In genomic region chr3:59401856-59402255, GRCm38 (mm10) we compare ENCODE assay signal across 9 mouse cellular contexts. TPM values are rescaled to one million over a fixed set of nuclear protein-coding genes. Genes with fewer than 3 reads are reported as not detected.
A peak's percentile ranks its signal among the peaks of the same experiment; 100 is the strongest.
DNase-seq lines count a peak whose midpoint lies in the region; ATAC-seq and TF ChIP-seq lines count a peak whose summit lies in the region.
"Had no signal": no experiment of that assay in that cellular context is flagged by ENCODE, and none has a peak within 500 bp of the region (broad histone marks: within the 10 kb centered on the region; RNA-seq: fewer than 3 reads in every experiment).

No protein-coding gene starts in this region.

- peak; percentile 13 for DNase-seq in limb, embryonic 14.5 days (ENCODE audit: low spot score)
- DNase-seq in limb, embryonic 10.5 days (ENCODE audit: low spot score), result no peak
- DNase-seq in cerebellum, adult 9-10 months, result peak; percentile 72
- peak; percentile 71 for DNase-seq in heart, postnatal 25 days (ENCODE audit: low spot score)
- DNase-seq in lung, postnatal 10 days, result peak; percentile 80
- no peak for DNase-seq in left cerebral cortex, adult 11 months (ENCODE audit: low spot score)
- no peak for DNase-seq in layer of hippocampus, adult 2 months (ENCODE audit: low spot score in 2 of 2)
- DNase-seq in frontal cortex, postnatal 10 days (ENCODE audit: low spot score in 2 of 2), result no peak

- no peak for TF ChIP-seq POLR2A in limb, embryonic 14.5 days (IDR thresholded peaks at IDR 0.05; ENCODE audit: borderline replicate concordance, extremely low read depth, insufficient read depth, insufficient read length)

- H3K4me3 ChIP-seq in limb, embryonic 14.5 days (replicated peaks; ENCODE audit: low read length), result no peak overlapping the region
- no peak overlapping the region for H3K4me3 ChIP-seq in limb, embryonic 10.5 days
- H3K4me3 ChIP-seq in layer of hippocampus, adult 2 months, result no peak overlapping the region

- TF ChIP-seq CTCF in layer of hippocampus, adult 2 months (conservative IDR thresholded peaks at IDR 0.05), result no peak

- no peaks in the 10 kb centered on the region for H3K36me3 ChIP-seq in limb, embryonic 14.5 days (ENCODE audit: control insufficient read depth, insufficient read depth, low read length)
- H3K36me3 ChIP-seq in limb, embryonic 10.5 days, result no peaks in the 10 kb centered on the region

- WGBS in limb, embryonic 14.5 days, result 67% methylated on average over 5 of the region's 5 CpGs
- WGBS in limb, embryonic 10.5 days, result 75% methylated on average over 5 of the region's 5 CpGs

- no peak overlapping the region for H3K27ac ChIP-seq in limb, embryonic 14.5 days (replicated peaks; ENCODE audit: low read depth, low read length)
- no peak overlapping the region for H3K27ac ChIP-seq in limb, embryonic 10.5 days
- no peak overlapping the region for H3K27ac ChIP-seq in layer of hippocampus, adult 2 months

- no peak for ATAC-seq in limb, embryonic 14.5 days (ENCODE audit: low FRiP score, low read depth)

- H3K4me2 ChIP-seq in limb, embryonic 14.5 days (replicated peaks; ENCODE audit: low read depth, low read length, severe bottlenecking), result no peak overlapping the region

- H3K4me1 ChIP-seq in limb, embryonic 14.5 days (ENCODE audit: control insufficient read depth, insufficient read depth, low read length), result no peaks in the 10 kb centered on the region
- no peaks in the 10 kb centered on the region for H3K4me1 ChIP-seq in limb, embryonic 10.5 days

- no peaks in the 10 kb centered on the region for H3K9me3 ChIP-seq in limb, embryonic 14.5 days (ENCODE audit: control insufficient read depth, low read length)
- no peaks in the 10 kb centered on the region for H3K9me3 ChIP-seq in limb, embryonic 10.5 days (replicated peaks)

- no peaks in the 10 kb centered on the region for H3K27me3 ChIP-seq in limb, embryonic 14.5 days (ENCODE audit: control insufficient read depth, insufficient read depth, low read length)
- H3K27me3 ChIP-seq in limb, embryonic 10.5 days (ENCODE audit: low read depth, poor library complexity, severe bottlenecking), result no peaks in the 10 kb centered on the region

- intact Hi-C loops in heart, postnatal 25 days (cut with DNase I), result no loop called here

- H3K9ac ChIP-seq in limb, embryonic 14.5 days (ENCODE audit: low read depth, low read length, severe bottlenecking), result no peak overlapping the region

RNA-seq across cellular contexts. Expression of gene Igsf10, which starts 57.7 kb away (rescaled TPM):
- polyA plus RNA-seq in limb, embryonic 14.5 days (2012; rRNA removed), result 18.5 and 20.5 TPM in 2 replicates
- 19.1 and 21.2 TPM in 2 replicates for polyA plus RNA-seq in limb, embryonic 14.5 days (2014; fragmentation: Nextera tagmentation; extraction: Ambion mirVana)
- 2.9 and 4.2 TPM in 2 replicates for polyA plus RNA-seq in limb, embryonic 10.5 days (2016; fragmentation: Nextera tagmentation; extraction: Ambion mirVana)
- 1 to 10 TPM; 2.8 to 4.2 TPM for total RNA-seq in heart, postnatal 25 days (2021)
- total RNA-seq in layer of hippocampus, adult 2 months (2021), result 1 to 10 TPM; 1.7 to 2.1 TPM
- total RNA-seq: MEL had no signal

Comparison
In these comparisons a context has a peak if more than half of its experiments do, and no peak if none do; other contexts are left out.
1. DNase-seq: peak in limb, embryonic 14.5 days (single experiment), cerebellum, adult 9-10 months (single experiment), heart, postnatal 25 days (single experiment) and lung, postnatal 10 days (single experiment); none in limb, embryonic 10.5 days (single experiment), left cerebral cortex, adult 11 months (single experiment), layer of hippocampus, adult 2 months (0 of 2) and frontal cortex, postnatal 10 days (0 of 2).